In genomic region chr17:32284262-32285137, GRCm38 (mm10) we compare ENCODE assay signal across 8 mouse cellular contexts. TPM values are rescaled to one million over a fixed set of nuclear protein-coding genes. Genes with fewer than 3 reads are reported as not detected.
DNase-seq lines count a peak whose midpoint lies in the region; ATAC-seq and TF ChIP-seq lines count a peak whose summit lies in the region.

Brd4 (minus strand) TSS chr17:32284722.

- intact Hi-C loops in gastrocnemius, adult 2 months (cut with DNase I): loop anchor here (5.0 kb wide), 2 partner anchors 37 to 38 kb away; partner anchors contain the start of gene Akap8
- intact Hi-C loops in left cerebral cortex, adult 2 months (cut with DNase I): loop anchor here (5.0 kb wide), 2 partner anchors 47 to 247 kb away; partner anchors contain the start of genes Hsf2bp and Rrp1b

- no peaks in the 10 kb centered on the region for H3K9me3 ChIP-seq in hindbrain, postnatal 0 days (ENCODE audit: low read length)

- ATAC-seq in hindbrain, postnatal 0 days: peak; percentile 93
- peak; percentile 82 for ATAC-seq in megakaryocyte, adult 5-6 weeks (ENCODE audit: poor library complexity, severe bottlenecking)

- peak within 1 kb of the TSS; percentile 97 for H3K9ac ChIP-seq in hindbrain, postnatal 0 days (replicated peaks; ENCODE audit: low read length)

- under 1% methylated on average over 70 of the region's 100 CpGs for WGBS in hindbrain, postnatal 0 days

- H3K36me3 ChIP-seq in hindbrain, postnatal 0 days (ENCODE audit: insufficient read depth, low read length): no peaks in the 10 kb centered on the region

- peaks cover 2% of the 10 kb centered on the region; the same call in 1 of the 2 replicates for H3K4me1 ChIP-seq in hindbrain, postnatal 0 days (ENCODE audit: insufficient read depth, low read length)

- H3K4me2 ChIP-seq in hindbrain, postnatal 0 days (ENCODE audit: low read depth, low read length): peak within 1 kb of the TSS; percentile 76

- TF ChIP-seq CTCF in gastrocnemius, adult 2 months (IDR thresholded peaks at IDR 0.05): no peak
- TF ChIP-seq CTCF in hindbrain, postnatal 0 days (IDR thresholded peaks at IDR 0.05; ENCODE audit: low read depth): no peak
- no peak for TF ChIP-seq CTCF in left cerebral cortex, adult 2 months (IDR thresholded peaks at IDR 0.05)

- no peaks in the 10 kb centered on the region for H3K27me3 ChIP-seq in hindbrain, postnatal 0 days (ENCODE audit: insufficient read depth, low read length)

- peak; percentile 75 for DNase-seq in WW6 (ENCODE audit: low read depth, low spot score)
- peak; percentile 78 to 92 for DNase-seq in cerebellum, postnatal 4 days (ENCODE audit: low spot score in 2 of 2)
- DNase-seq in gastrocnemius, adult 2 months: peak; percentile 95
- DNase-seq in hindbrain, postnatal 0 days (ENCODE audit: low spot score): peak; percentile 96
- DNase-seq in left cerebral cortex, adult 2 months (ENCODE audit: extremely low spot score in 1 of 2, low spot score in 2 of 2): peak; percentile 91 to 93
- DNase-seq in right cerebral cortex, adult 2 months (ENCODE audit: low spot score in 2 of 2): peak; percentile 89 to 92
- DNase-seq in urinary bladder, postnatal 14 days (ENCODE audit: low spot score): peak; percentile 90

- peak within 1 kb of the TSS; percentile 97 for H3K27ac ChIP-seq in gastrocnemius, adult 2 months
- H3K27ac ChIP-seq in hindbrain, postnatal 0 days: peak within 1 kb of the TSS; percentile 100
- peak within 1 kb of the TSS; percentile 95 for H3K27ac ChIP-seq in left cerebral cortex, adult 2 months

- H3K4me3 ChIP-seq in gastrocnemius, adult 2 months: peak within 1 kb of the TSS; percentile 80
- peak within 1 kb of the TSS; percentile 84 for H3K4me3 ChIP-seq in hindbrain, postnatal 0 days (ENCODE audit: low read length)
- peak within 1 kb of the TSS; percentile 97 for H3K4me3 ChIP-seq in left cerebral cortex, adult 2 months

RNA-seq across cellular contexts. Expression of gene Brd4, which starts in this region (rescaled TPM):
- total RNA-seq in gastrocnemius, adult 2 months (2021): 10 to 100 TPM; 45.8 to 47.4 TPM
- total RNA-seq in hindbrain, postnatal 0 days (2014; rRNA removed): 34.3 and 46.5 TPM in 2 replicates
- polyA plus RNA-seq in hindbrain, postnatal 0 days (2015; fragmentation: Nextera tagmentation; extraction: Ambion mirVana): 60.8 and 73.8 TPM in 2 replicates
- 100 to 1,000 TPM; 121 to 138 TPM for total RNA-seq in left cerebral cortex, adult 2 months (2021)
- 128 and 143 TPM in 2 replicates for total RNA-seq in megakaryocyte, adult 5-6 weeks (2015)
- total RNA-seq in megakaryocyte, adult 5-6 weeks (2017): 20.7 and 30.3 TPM in 2 replicates

Comparison
In these comparisons a context has a peak if more than half of its experiments do, and no peak if none do; other contexts are left out.
1. Peak in every context shown above with its lines: DNase-seq, ATAC-seq, H3K4me3 ChIP-seq and H3K27ac ChIP-seq.